Mouse (Mus musculus) bone marrow, adult 2 months (tissue): ENCODE measurements around the gene Ablim1.

Experiments
- CTCF ChIP-seq: fragments of 200-500 bp; IDR thresholded peaks from 2 replicates; pipeline ENCODE4 v1.5.1; 2011; ENCODE audit warnings: low read length, control low read depth; ENCODE audit not compliant: control insufficient read depth, insufficient read depth
- POLR2A ChIP-seq: fragments of 200-500 bp; IDR thresholded peaks from 2 replicates; pipeline ENCODE4 v1.6.1; 2011; ENCODE audit warnings: low read depth, mild to moderate bottlenecking, control low read depth, low read length, borderline replicate concordance; ENCODE audit not compliant: control insufficient read depth

DNA sequence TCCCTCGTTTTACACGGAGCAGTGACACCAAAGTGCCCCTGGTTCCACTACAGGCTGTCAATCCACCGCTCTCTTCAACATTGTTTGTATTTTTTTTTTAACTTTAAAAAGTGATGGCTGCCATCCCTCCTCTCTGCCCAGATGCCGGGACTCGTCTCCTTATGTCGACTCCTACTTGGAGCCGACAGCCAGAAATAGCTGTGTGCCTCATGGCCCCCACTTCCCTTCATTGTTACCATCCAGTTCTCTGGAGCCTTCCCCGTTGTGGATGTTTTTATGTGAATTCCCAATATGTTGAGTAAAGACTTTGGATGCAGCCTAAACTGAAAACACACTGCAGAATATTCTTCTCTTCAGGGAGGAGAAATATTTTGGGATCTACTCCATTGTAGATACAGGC lies 8.7 kb downstream of the Ablim1 start:
- TF ChIP-seq CTCF, result no peak
- TF ChIP-seq POLR2A, result no peak
